Mouse (Mus musculus): ENCODE data around the gene Pik3r2. TPM values are rescaled to one million over a fixed set of nuclear protein-coding genes. Genes with fewer than 3 reads are reported as not detected.

Gene Pik3r2
- total RNA-seq, 1 experiment from 2014 or later, result 23.7 TPM

- ATAC-seq (replicated peaks; ENCODE audit: low read depth, poor library complexity, severe bottlenecking), result peak; percentile 88
These were observed 15.6 kb downstream of the Pik3r2 start, which contains the start of gene Mpv17l2 for GRCm38 (mm10) chr8:70760775-70761406. Mpv17l2 (minus strand) TSS chr8:70760946.

- no peak for ATAC-seq (replicated peaks; ENCODE audit: low read depth, poor library complexity, severe bottlenecking)
These were observed 16.2 kb downstream of the Pik3r2 start for GRCm38 (mm10) chr8:70760350-70760749.

GRCm38 (mm10) chr8:70758616-70759561, 17.6 kb downstream of the Pik3r2 start:
- ATAC-seq (replicated peaks; ENCODE audit: low read depth, poor library complexity, severe bottlenecking), result no peak

GRCm38 (mm10) chr8:70758308-70758615, 18.3 kb downstream of the Pik3r2 start:
- ATAC-seq (replicated peaks; ENCODE audit: low read depth, poor library complexity, severe bottlenecking), result no peak

GRCm38 (mm10) chr8:70757523-70758307, 18.8 kb downstream of the Pik3r2 start:
- ATAC-seq (replicated peaks; ENCODE audit: low read depth, poor library complexity, severe bottlenecking), result no peak

- ATAC-seq (replicated peaks; ENCODE audit: low read depth, poor library complexity, severe bottlenecking), result no peak
These were observed 20.0 kb downstream of the Pik3r2 start for GRCm38 (mm10) chr8:70756476-70757040.

GRCm38 (mm10) chr8:70755661-70756475, 20.6 kb downstream of the Pik3r2 start:
- ATAC-seq (replicated peaks; ENCODE audit: low read depth, poor library complexity, severe bottlenecking), result no peak

- no peak for ATAC-seq (replicated peaks; ENCODE audit: low read depth, poor library complexity, severe bottlenecking)
These were observed 21.4 kb downstream of the Pik3r2 start for GRCm38 (mm10) chr8:70754871-70755660.

GRCm38 (mm10) chr8:70754043-70754870, 22.3 kb downstream of the Pik3r2 start, which contains the start of gene Rab3a:
Rab3a (plus strand) TSS chr8:70754679.
- ATAC-seq (replicated peaks; ENCODE audit: low read depth, poor library complexity, severe bottlenecking), result peak; percentile 93

- no peak for ATAC-seq (replicated peaks; ENCODE audit: low read depth, poor library complexity, severe bottlenecking)
These were observed 23.4 kb downstream of the Pik3r2 start for GRCm38 (mm10) chr8:70753151-70753550.

GRCm38 (mm10) chr8:70752000-70752764, 24.3 kb downstream of the Pik3r2 start:
- ATAC-seq (replicated peaks; ENCODE audit: low read depth, poor library complexity, severe bottlenecking), result no peak

GRCm38 (mm10) chr8:70750128-70750680, 26.3 kb downstream of the Pik3r2 start:
- ATAC-seq (replicated peaks; ENCODE audit: low read depth, poor library complexity, severe bottlenecking), result no peak

GRCm38 (mm10) chr8:70749097-70749674, 27.3 kb downstream of the Pik3r2 start:
- ATAC-seq (replicated peaks; ENCODE audit: low read depth, poor library complexity, severe bottlenecking), result no peak

GRCm38 (mm10) chr8:70748246-70749096, 28.0 kb downstream of the Pik3r2 start:
- no peak for ATAC-seq (replicated peaks; ENCODE audit: low read depth, poor library complexity, severe bottlenecking)

- ATAC-seq (replicated peaks; ENCODE audit: low read depth, poor library complexity, severe bottlenecking), result no peak
These were observed 29.2 kb downstream of the Pik3r2 start for GRCm38 (mm10) chr8:70747211-70747890.

All from common myeloid progenitor, adult 5-6 weeks (primary cell).